Mouse (Mus musculus) CD4-positive naive resting alpha-beta T cell, adult 57 days (primary cell): Measurements from ENCODE around the gene Scaf4. TPM values are rescaled to one million over a fixed set of nuclear protein-coding genes. Genes with fewer than 3 reads are reported as not detected.

Experiments
- total RNA-seq: library from RNA; stranded (reverse); gene quantifications from one replicate; pipeline ENCODE4 v1.2.4, GENCODE M21; 2023

Scaf4 gene
- 116 TPM for total RNA-seq

DNA sequence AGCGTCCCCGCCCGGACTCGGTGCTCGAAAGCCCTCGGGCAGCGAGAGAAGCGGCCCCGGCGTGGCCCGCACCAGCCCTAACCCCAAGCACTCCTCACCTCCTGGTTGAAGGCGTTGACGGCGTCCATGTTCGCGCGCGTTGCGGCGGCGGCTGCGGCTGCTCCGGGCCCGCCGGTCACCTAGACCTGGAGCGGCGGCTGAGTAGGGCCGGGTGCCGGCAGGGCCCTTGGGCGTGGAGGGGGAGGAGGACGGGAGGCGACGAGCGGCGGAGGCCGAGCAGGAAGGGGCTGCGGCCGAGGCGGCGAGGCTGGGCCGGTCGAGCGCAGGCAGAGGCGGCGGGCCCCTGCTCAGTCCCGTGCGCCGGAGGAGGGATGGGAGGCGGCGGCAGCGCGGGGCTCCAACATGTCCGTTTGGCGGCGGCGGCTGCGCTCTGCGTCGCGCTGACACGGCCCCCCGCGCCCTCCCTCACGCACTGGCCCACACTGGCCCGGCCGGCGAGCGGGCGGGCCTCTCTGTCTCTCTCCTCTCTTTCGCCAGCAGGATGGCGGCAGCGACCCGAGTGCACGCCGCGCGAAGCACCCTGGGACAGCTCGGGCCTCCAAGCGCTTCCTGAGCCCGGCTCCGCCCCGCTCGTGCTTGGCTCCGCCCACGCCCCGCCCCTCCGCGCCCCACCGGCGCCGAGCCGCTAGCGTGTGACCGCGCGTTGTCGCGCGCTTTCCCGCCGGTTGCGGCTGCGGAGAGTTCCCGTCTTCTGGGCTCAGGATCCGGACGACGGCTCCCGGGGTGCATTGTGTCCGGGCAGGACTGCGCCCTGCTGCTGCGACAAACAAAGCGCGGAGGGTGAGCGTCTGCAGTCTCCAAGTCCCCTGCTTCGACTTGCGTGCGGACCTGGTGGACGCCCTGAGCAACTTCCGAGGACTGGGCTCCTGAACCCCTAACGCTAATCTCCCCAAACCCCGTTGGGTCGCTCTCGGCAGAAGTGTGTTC is at the start of gene Scaf4:
Gene Scaf4 (minus strand): TSS at position 599 of the 987 bp plus-strand sequence.

GRCm38 (mm10) chr16:90220026-90220891 is 64.0 kb downstream of the Scaf4 start, which contains the start of gene Sod1:
Sod1 (plus strand) TSS chr16:90220754.

Other genes starting within 250 kb of the Scaf4 start
- gene Tiam1, start 140.7 kb downstream of the Scaf4 start, total RNA-seq: 12.3 TPM
- gene Sod1, start 63.7 kb downstream of the Scaf4 start, total RNA-seq: 258 TPM
- gene Hunk, start 101.5 kb upstream of the Scaf4 start, total RNA-seq: not detected